Mouse (Mus musculus) lung, adult 2 months (tissue): ENCODE data around the gene Hsd3b7. TPM values are rescaled to one million over a fixed set of nuclear protein-coding genes. Genes with fewer than 3 reads are reported as not detected.
A peak's percentile ranks its signal among the peaks of the same experiment; 100 is the strongest.

Experiments
- DNase-seq: peaks from one replicate; pipeline ENCODE4 v3.0.0; 2022
- H3K4me1 ChIP-seq: fragments of 200-500 bp; 2 replicates; pipeline ENCODE4 v1.6.1; 2011; ENCODE audit warnings: low read length; ENCODE audit not compliant: control insufficient read depth, insufficient read depth
- H3K4me3 ChIP-seq: fragments of 200-500 bp; replicated peaks from 2 replicates; pipeline ENCODE3; 2011; ENCODE audit warnings: low read depth, mild to moderate bottlenecking, control low read depth, low read length; ENCODE audit errors: extremely low read depth
- CTCF ChIP-seq: fragments of 200-500 bp; IDR thresholded peaks from 2 replicates; pipeline ENCODE4 v1.5.1; 2011; ENCODE audit warnings: mild to moderate bottlenecking, low read length, control low read depth; ENCODE audit not compliant: insufficient read depth
- POLR2A ChIP-seq: fragments of 200-500 bp; IDR thresholded peaks from 2 replicates; pipeline ENCODE4 v1.6.1; 2011; ENCODE audit warnings: low read depth, mild to moderate bottlenecking, control low read depth, low read length, borderline replicate concordance; ENCODE audit errors: extremely low read depth
- WGBS: fragments of 180-500 bp; shearing (Covaris S2); methylation state at CpG from one replicate; pipeline ENCODE4 v1.1.7; 2018; 5-methylcytosine and 5-hydroxymethylcytosine counted together
- polyA plus RNA-seq: library from polyadenylated mRNA; depleted of rRNA; stranded (reverse); fragments of >200 nt; gene quantifications from 2 replicates; pipeline ENCODE4 v1.2.3, GENCODE M21; 2012

Gene Hsd3b7
- polyA plus RNA-seq, 1 experiment: 81.7 TPM

GRCm38 (mm10) chr7:127799211-127799610 is 1.2 kb upstream of the Hsd3b7 start:
- no peak for TF ChIP-seq CTCF
- TF ChIP-seq POLR2A: no peak
- Histone ChIP-seq H3K4me1 (peaks cover 6% of the 10 kb centered on the region), H3K4me3 (no peak overlapping the region)
- WGBS: 88% methylated on average over 13 of the region's 13 CpGs
- no peak for DNase-seq

GRCm38 (mm10) chr7:127799738-127800137 is 666 bp upstream of the Hsd3b7 start:
- 83% methylated on average over 1 of the region's 1 CpGs for WGBS
- no peak for TF ChIP-seq POLR2A
- TF ChIP-seq CTCF: no peak
- no peak for DNase-seq

GRCm38 (mm10) chr7:127801010-127801621 is 712 bp downstream of the Hsd3b7 start:
- TF ChIP-seq POLR2A: no peak
- TF ChIP-seq CTCF: no peak
- 77% methylated on average over 8 of the region's 8 CpGs for WGBS
- H3K4me3 ChIP-seq: peak overlapping the region; percentile 81
- H3K4me1 ChIP-seq: peaks cover 6% of the 10 kb centered on the region
- no peak for DNase-seq

More at GRCm38 (mm10) chr7:127799738-127800137, 666 bp upstream of the Hsd3b7 start:
- peaks cover 6% of the 10 kb centered on the region for H3K4me1 ChIP-seq
- H3K4me3 ChIP-seq: no peak overlapping the region

- 89% methylated on average over 17 of the region's 17 CpGs for WGBS
- DNase-seq: no peak
- Histone ChIP-seq H3K4me3 (no peak overlapping the region), H3K4me1 (peaks cover 6% of the 10 kb centered on the region)
- TF ChIP-seq POLR2A (no peak), CTCF (no peak)
These were observed 1.9 kb downstream of the Hsd3b7 start for GRCm38 (mm10) chr7:127802313-127802712.

- Histone ChIP-seq H3K4me1 (no peaks in the 10 kb centered on the region), H3K4me3 (no peak overlapping the region)
- WGBS: 69% methylated on average over 5 of the region's 5 CpGs
- no peak for DNase-seq
- no peak for TF ChIP-seq POLR2A
- no peak for TF ChIP-seq CTCF
These were observed 8.4 kb downstream of the Hsd3b7 start for GRCm38 (mm10) chr7:127808821-127809220.

- Histone ChIP-seq H3K4me1 (no peaks in the 10 kb centered on the region; the same call in 1 of the 2 replicates), H3K4me3 (no peak overlapping the region)
- no peak for TF ChIP-seq CTCF
- no peak for TF ChIP-seq POLR2A
- 88% methylated on average over 1 of the region's 1 CpGs for WGBS
- DNase-seq: no peak
These were observed 9.4 kb downstream of the Hsd3b7 start for GRCm38 (mm10) chr7:127809846-127810245.

GRCm38 (mm10) chr7:127810650-127811049 is 10.2 kb downstream of the Hsd3b7 start:
- no peak for DNase-seq
- 80% methylated on average over 10 of the region's 10 CpGs for WGBS
- no peaks in the 10 kb centered on the region; the same call in 1 of the 2 replicates for H3K4me1 ChIP-seq
- no peak overlapping the region for H3K4me3 ChIP-seq
- TF ChIP-seq POLR2A (no peak), CTCF (no peak)

- no peak for DNase-seq
- Histone ChIP-seq H3K4me3 (no peak overlapping the region), H3K4me1 (no peaks in the 10 kb centered on the region; the same call in 1 of the 2 replicates)
- TF ChIP-seq CTCF (no peak), POLR2A (no peak)
- WGBS: 73% methylated on average over 4 of the region's 4 CpGs
These were observed 10.8 kb downstream of the Hsd3b7 start for GRCm38 (mm10) chr7:127811240-127811639.

- DNase-seq: no peak
- TF ChIP-seq POLR2A: no peak
- Histone ChIP-seq H3K4me1 (no peaks in the 10 kb centered on the region; the same call in 1 of the 2 replicates), H3K4me3 (no peak overlapping the region)
- 80% methylated on average over 3 of the region's 3 CpGs for WGBS
These were observed 11.9 kb downstream of the Hsd3b7 start for GRCm38 (mm10) chr7:127812292-127812691.

GRCm38 (mm10) chr7:127813821-127814220 is 13.4 kb downstream of the Hsd3b7 start:
- H3K4me1 ChIP-seq: no peaks in the 10 kb centered on the region; the same call in 1 of the 2 replicates
- DNase-seq: no peak
- WGBS: 43% methylated on average over 4 of the region's 4 CpGs
- TF ChIP-seq CTCF: no peak
- TF ChIP-seq POLR2A: no peak
- no peak overlapping the region for H3K4me3 ChIP-seq
